Mouse (Mus musculus) thymus, adult 18-20 months (tissue): ENCODE data around the gene Itsn1.

ENCODE experiments used
- DNase-seq, 2 experiments: peaks; one replicate each; pipeline ENCODE4 v3.0.0; 2022; ENCODE audit warnings: mixed read lengths in 2 of 2

Gene Itsn1

DNA sequence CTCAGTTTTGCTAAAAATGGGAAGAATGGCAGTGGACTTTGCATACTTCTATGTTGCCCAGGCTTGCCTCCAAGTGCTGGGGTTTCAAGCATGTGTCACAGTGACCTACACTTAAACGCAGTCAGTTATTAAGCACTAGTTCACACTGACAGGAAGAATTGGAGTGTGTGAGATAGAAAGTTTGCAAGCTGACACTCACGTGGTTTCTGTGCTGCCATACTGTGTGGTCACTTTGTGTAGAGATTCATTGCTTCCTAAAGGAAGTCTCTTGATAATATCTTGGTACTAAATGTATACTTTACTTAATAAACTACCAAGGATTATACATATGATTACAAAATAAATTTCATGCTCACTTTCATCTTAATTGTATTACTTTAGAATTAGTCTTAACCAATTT, 3.7 kb downstream of the Itsn1 start:
- DNase-seq = no peak

DNA sequence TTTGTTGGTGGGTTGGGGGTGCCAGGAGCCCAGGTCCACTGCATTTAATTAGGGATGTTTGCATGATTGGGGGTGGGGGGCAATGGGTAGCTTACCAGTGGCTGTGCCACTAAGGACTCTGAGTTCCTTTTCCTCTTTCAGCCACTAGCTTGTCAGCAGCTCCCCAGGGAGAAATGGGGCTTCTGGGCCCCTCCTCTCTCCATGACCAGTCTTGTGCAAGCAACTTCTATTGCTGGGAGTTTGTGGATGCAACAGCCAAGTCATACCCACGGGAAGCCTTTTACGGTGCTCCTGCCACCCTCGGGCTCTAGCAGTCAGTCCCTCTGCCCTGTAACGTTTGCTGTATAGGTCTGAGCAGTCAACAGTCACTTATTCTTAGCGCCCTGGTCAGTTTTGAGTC, 5.7 kb downstream of the Itsn1 start:
- no peak for DNase-seq

DNA sequence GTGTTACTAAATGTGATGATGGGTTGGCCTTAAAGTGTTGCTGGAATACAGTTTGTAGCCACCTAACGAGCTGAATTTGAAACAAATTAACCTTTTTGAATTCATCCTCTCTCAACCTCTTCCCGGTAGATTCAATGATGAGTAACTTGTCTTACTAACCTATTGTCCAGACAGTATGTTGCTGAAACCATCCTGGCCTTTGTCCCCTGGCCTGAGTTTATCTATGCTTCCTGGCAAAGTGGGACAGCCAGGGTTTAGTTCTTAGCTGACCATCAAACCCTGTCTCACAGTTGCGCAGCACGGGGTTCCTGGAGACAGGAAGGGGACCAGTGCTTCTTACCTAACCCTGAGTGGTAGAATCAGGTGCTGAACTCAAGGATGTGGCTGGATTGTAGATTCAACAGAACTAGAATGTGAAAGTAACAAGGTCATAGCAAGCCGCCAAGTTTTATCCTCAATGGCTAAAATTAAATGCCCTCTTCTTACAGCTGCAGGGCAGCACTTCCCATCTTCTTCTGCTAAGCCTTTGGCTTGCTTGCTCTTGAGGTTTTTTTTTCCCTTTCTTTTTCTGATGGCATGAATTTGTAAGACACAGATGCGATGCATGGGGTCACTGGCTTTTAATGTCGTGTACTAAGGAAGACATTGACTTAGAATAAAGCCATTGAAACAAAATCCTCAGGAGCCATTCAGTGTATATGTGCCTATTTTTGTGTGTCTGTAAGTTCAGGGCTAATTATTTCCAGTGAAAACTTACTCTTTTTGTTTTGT, 7.2 kb downstream of the Itsn1 start:
- DNase-seq = no peak

DNA sequence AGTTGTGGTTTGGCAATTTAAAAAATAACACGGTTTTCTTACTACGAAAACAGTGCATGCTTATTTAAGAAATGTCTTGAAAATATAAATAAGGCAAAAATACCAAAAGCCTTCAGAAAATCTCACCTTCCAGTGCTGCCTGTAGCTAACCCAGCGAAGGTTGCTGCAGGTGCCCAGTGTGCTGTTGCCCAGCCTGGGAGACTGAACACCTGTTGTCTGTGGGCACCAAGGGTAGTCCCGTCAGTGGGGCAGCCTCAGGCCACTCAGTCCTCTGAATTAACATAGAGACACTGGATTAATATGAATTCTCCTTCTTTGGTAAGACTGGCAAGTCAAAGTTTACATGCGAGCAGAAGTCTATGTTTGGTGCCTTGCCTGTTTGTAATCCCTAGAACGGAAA, 9.4 kb downstream of the Itsn1 start:
- DNase-seq = no peak

DNA sequence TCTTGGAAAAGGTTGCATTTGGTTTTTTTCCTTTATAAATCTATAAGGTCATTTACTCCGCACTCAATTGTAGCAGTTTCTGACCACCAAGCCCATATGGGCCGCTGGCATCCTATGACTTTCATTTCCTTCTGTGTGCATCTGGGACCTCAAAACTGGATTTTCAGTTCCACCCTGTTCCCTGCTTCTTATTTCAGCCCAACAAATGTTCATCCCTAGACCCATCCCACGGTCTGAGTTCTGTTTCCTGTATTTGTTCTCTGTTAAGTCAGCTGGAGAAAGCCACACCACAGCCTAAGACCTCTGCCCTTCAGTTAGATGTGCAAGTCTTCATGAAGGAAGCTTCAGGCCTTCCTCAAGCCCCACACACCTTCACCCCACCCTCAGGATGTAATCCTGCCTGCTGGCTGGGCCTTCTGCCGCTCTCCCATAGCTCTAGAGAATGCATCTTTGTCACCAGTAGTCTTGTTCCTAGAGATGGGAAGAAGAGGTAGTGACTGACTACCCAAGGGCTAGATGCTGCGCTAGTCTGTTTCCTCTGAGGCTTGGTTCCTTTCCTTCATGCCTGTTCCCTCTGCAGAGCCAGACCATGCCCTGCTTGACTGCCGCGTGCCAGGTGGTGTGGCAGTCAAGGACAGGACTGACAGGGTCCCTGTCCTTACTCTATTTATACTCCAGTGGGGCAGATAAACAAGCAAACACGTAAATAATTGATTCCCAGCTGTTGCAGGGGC, 11.3 kb downstream of the Itsn1 start:
- DNase-seq = no peak

DNA sequence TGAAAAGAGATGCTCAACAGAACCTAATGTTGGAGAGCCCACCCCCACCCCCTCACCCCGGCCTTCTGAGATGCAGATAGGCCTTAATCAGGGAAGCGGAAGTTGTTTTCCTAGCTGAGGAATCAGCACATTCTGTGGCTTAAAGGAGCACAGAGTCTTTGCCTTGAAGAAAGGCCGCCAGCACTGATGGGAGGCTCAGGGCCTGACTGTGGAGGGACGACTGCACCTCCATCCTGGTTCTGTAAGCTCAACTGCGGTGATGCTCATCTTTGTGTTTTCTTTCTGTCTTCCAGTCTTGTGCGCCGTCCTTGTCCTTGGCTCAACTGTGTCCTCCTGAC, 11.8 kb downstream of the Itsn1 start:
- DNase-seq = no peak

DNA sequence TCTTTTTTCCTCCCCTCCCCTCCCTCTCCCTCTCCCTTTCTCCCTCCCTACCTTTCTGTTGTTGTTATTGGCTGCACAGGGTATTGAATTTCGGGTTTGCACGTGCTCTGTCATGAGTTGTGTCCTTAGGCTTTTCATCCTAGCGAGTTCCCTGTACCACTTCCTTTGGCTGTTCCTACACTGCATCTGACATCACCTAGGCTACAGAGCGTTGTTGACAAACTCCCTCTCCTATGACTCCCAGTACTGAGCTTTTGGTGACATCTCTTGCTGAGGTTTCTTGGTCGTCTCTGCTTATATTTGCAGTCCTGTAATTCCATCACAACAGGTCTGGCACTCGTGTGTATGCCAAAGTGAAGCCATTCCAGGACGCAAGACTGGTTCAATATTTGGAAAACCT, 14.0 kb downstream of the Itsn1 start:
- DNase-seq = no peak

DNA sequence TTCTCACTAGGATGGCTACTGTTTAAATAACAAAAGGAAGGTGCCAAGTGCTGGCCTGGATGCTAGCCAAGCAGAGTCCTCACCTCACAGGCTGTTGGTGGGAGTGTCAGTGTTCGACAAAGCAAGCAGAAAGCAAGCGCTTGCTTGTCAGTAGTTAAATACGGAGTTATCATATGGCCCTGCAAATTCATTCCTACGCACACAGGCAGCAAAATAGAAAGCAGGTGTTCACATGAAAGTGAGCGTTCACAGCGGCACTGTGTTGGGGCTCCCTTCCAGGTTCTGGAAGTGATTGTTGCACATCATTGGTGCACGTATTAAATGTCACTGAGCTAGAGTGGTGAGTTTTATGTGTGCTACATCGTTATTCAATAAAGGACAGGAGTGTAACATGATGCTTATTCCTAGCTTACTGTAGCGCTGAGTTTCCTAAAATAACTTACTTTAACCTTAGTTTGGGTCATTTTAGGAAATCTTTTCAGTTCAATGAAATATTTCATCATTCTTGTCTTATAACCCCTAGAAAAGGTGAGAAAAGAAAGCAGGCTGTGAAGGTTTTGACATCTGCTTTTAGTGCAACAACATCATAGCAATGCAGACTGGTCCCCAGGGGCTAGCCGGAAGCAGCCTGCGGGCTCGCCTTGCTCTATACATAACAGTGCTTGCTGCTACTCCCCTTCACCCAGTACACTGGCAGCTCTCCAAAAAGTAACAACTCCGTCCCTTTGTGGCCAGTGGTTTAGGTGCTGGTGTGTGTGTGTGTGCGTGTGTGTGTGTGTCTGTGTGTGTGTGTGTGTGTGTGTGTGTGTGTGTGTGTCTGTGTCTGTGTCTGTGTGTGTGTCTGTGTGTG, 17.2 kb downstream of the Itsn1 start:
- DNase-seq = no peak

DNA sequence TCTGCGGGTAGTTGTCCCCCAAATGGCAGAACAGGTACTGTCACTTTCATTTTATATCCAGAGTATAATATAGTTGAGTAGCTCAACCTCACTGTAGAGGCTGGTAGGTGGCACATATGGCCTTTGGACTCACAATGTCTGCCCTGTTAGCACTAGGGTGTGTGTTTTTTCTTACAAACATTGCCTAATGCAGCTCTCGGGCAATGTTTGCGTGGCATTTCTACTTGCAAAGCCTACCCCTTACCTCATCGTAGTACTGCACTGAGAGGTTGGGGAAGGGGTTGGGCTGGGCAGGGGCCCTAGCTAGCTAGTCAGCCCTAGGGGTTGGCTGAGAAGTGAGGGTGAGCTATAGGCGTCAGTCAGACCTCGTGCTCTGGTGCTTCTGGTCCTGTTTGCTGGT, 18.5 kb downstream of the Itsn1 start:
- DNase-seq = no peak

DNA sequence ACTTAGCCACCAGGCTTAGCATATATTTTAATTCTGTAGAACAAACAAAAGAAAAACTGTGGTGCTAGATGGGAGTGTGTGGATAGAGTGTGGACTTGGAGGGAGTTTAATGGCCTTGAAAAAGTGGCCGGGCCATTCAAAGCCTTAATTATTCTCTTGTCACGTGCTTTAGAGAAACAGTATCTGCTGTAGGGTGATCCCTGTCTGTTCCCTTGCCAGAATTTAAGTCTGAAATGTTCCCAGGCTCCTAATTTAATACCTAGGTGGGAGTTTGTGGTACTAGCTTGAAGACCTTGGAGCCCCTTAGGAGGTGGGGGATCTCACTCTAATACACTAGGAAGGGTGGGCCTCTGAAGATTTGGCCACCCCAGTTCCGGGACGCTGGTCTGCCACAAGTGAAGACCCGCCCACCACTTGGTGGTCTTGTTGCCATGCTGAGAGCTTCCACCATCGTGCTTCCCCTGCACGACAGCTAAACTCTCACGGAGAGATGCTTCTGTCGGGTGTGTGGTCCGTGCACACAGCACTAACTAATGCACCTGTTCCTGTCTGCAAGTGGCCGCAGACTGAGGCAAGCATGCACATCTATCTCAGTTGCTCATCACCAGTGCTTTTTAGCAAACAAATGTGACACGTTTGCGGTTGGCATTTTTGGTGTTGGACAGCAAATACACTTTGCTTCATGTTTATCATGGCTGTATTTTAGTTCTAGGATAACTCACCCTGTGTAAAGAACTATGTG, 22.7 kb downstream of the Itsn1 start:
- DNase-seq = no peak

DNA sequence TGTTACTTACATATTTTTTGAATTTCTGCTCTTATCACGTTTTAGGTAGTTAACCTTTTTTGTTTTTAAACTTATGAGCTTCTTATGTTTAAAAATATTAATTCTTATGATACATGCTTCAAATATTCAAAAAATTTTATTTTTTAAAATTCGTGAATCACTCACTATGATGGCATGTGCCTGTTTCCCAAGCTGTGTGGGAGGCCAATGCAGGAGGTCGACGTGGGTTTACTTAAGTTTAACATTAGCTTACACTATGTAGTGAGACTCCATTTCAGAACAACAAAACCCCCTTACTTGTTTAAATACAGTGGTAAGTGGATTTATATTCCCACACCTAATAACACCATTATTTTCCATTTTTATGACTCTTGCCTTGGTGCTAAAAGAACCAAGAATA, 24.5 kb downstream of the Itsn1 start:
- DNase-seq = no peak

DNA sequence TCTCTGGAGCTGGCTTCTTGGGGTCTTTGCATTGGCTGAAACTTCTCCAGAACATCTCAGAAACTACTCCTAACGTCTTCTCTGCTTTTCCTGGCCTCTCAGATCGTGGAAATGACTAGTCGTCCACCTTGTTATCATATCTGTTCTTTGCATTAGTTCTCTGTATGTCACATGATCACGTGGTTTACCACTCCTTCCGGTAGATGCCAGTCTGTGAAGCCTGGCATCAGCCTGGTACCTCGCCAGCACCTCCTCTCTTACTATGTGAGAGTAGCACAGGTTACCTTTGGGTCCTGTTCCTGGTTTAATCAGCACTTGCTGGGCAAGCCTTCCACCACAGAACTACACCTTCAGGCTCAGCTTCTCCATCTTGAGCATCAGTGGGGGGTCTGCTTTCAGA, 25.9 kb downstream of the Itsn1 start:
- no peak for DNase-seq

DNA sequence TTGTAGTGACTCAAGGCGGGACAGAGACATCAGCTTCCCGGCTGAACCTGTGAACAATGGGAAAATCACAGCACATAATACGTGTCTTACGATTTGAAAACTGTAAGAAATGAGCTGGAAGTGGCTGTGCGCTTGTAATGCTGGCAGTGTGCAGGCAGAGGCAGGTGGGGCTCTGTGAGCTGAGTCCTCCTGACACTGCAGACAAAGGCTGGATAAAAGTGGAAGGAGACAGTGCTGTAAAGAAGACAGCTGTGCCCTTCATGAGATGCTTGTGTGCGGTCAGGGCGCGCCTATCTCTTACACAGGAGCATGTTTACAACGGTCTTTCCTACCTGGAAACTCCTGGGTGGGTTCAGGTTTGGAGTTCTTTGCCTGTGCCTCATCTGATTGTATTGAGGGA, 32.1 kb downstream of the Itsn1 start:
- DNase-seq = no peak

DNA sequence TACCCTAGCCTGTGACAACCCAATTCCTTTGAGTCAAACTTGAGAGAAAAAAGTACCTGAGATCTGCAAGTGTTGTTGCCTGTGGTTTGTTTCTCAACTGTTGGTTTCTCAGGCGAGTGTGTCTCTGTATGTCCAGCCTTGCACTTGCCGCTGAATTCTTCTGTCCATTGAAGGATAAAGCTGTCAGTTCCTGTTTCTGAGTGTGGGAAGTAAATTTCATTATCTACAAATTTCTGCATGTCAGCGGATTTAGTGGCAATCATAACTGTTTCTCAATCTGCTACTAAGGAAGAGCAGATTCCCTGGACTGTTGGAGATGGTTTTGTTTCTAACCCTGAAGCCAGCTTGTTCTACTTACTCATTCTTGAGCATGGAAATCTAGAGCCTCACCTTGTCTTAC, 32.7 kb downstream of the Itsn1 start:
- DNase-seq = no peak

DNA sequence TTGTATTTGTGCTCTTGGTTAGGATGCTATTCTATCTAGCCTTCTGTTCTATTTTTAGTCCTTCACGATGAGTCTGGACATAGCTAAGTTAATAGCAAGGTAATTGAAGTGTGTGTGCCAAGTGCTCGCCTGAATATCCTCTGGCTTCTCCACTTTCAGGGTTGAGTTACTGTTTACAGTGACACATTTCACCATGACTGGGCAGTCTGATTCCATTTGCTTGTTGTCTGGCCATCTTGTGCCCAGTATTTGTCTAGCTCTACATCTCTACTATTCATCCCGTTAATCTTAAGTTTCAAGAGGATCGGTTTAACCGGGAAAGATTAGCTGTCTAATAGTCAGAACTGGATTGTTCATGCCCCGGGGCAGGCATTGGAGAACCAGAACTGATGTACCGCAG, 33.4 kb downstream of the Itsn1 start:
- no peak for DNase-seq

DNA sequence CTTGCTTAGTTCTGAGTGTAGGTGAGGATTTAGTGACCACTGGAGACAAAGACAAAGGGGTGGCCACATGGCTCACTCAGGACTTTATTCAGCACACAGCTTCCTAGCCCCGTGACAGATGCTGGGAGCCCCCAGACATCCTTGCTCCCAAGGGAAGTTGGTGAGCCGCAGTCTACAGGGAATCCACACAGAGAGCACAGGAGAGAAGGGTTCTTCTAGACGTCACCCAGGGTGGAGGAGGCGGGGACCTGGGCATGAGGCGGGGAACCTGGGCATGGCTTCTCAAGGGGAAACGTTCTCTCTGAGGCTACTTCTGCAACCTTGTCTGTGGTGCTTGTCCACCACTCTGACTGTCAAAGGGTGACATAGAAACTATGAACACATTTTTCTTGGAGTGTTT, 34.9 kb downstream of the Itsn1 start:
- DNase-seq = no peak

DNA sequence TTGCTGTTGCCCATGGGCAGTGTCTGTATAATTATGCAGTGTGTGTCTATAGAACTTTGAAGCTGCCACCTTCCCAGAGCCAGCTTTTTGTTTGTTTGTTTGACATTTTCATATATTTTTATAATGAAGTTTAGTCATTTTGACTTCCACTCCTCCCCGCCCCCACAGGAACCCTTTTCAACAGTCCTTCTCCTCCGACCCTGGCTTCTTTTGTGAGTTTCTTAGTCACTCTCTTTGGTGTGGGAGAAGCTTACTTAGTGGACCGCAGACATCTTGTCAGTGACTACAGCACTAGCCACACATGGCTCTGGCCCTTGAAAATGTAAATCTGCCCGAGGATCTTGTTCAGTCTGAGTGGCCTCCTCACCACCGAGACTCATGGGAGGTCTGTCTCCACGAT, 35.3 kb downstream of the Itsn1 start:
- no peak for DNase-seq

DNA sequence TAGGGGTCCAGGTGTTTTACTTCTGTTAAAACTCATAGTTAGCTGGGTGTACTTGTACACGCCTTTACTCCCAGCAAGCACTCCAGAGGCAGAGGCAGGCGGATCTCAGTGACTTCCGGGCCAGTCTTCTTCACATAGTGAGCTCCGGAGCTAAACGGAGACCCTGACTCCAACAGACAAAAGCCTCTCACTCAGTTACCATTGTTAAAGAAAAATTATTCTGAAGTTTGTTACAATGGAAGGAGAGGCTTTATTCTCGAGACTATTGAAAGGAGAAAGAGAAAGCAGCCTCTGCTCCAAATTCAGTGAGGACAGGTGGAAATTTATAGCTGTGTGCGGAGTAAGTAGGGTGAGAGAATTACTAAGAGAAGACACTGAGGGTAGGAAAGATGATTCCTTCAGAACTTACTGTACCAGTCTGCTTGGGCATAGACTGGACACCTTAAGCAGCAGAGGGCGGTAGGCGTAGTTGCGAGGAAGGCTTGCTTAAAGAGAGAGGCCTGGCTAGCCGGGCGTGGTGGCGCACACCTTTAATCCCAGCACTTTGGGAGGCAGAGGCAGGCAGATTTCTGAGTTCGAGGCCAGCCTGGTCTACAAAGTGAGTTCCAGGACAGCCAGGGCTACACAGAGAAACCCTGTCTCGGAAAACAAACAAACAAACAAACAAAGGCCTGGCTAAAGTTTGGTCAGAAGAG, 36.2 kb downstream of the Itsn1 start:
- DNase-seq = no peak

DNA sequence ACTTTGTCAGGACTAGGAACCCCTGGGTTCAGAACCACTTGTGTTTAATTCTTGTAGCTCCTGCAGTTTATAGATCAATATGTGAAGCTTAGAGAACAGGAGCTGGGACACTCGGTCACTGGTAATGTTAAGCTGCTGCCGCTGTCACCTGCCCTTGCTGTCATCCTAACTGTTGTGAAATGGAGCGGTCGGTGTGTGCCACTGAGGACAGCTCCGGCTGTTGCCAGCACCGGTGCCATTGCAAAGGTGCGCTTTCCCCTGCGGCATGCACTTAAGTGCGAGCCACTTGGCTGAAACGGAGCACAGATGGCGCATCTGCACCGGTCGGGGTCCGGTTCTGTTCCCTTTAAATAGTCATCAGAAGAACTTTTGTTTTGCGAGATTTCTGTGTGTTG, 36.7 kb downstream of the Itsn1 start:
- DNase-seq = no peak

DNA sequence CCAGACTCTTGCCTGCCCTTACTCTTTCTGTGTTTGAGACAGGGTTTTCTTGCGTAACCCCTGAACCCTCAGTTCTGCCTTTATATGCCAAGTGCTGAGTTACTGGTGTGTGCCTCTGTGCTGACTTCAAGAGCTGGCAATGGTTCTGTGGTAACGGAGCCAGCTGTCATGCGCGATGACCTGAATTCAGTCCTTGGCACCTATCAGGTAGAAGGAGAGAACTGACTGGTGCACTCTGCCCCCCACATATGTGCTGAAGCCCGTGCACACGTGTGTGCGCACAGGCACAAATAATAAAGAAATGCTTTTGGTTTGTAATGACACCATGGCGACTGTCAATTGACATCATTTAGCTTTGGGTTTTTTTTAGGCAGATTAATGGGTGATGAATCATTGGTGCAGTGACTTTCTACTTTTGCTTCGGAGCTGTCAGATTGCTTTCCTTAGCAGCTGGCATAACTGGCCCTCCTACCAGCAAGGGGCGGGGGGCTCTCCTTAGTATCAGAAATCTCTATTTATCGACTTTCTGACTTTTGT, 38.2 kb downstream of the Itsn1 start:
- DNase-seq = no peak

DNA sequence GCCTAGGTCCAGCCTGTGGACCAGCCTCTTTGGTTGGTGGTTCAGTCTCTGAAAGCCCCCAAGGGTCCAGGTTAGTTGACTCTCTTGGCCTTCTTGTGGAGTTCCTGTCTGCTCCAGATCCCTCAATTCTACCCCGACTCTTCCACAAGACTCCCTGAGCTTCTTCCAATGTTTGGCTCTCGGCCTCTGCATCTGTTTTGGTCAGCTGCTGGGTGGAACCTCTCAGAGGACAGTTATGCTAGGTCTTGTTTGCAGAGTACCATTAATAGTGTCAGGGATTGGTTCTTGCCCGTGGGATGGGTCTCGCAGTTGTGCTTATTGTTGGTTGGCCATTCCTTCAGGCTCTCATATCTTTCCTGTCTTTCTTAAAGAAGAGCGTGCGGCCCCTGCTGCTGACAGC, 39.5 kb downstream of the Itsn1 start:
- no peak for DNase-seq

DNA sequence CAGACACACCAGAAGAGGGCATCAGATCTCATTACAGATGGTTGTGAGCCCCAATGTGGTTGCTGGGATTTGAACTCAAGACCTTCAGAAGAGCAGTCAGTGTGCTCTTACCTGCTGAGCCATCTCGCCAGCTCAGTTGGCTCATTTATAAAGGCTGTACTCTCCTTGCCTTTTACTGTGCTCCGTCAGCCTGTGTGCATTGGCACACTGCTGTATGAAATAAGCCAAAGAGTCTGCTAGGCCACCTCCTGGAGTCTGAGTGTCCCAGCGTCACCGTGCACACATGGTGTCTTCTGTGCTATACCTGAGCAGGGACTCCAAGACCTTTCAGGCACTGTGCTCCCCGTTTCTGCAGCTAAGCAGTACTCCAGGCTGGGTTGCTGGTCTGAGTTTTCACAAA, 40.8 kb downstream of the Itsn1 start:
- no peak for DNase-seq
